Mouse (Mus musculus) adrenal gland, adult 8-10 months (tissue): ENCODE results near the gene Pawr. TPM values are rescaled to one million over a fixed set of nuclear protein-coding genes. Genes with fewer than 3 reads are reported as not detected.

Experiments used
- DNase-seq: peaks from one replicate; pipeline ENCODE4 v3.0.0; 2022
- total RNA-seq, 4 experiments: library from RNA; stranded (reverse); gene quantifications; 2 replicates each; pipeline ENCODE4 v1.2.4; 2022

Pawr gene
- total RNA-seq, result 10 to 100 TPM in 1 of 4 experiments, 1 to 10 TPM in 3; 8.5 to 10.2 (median 9.2) TPM

DNA sequence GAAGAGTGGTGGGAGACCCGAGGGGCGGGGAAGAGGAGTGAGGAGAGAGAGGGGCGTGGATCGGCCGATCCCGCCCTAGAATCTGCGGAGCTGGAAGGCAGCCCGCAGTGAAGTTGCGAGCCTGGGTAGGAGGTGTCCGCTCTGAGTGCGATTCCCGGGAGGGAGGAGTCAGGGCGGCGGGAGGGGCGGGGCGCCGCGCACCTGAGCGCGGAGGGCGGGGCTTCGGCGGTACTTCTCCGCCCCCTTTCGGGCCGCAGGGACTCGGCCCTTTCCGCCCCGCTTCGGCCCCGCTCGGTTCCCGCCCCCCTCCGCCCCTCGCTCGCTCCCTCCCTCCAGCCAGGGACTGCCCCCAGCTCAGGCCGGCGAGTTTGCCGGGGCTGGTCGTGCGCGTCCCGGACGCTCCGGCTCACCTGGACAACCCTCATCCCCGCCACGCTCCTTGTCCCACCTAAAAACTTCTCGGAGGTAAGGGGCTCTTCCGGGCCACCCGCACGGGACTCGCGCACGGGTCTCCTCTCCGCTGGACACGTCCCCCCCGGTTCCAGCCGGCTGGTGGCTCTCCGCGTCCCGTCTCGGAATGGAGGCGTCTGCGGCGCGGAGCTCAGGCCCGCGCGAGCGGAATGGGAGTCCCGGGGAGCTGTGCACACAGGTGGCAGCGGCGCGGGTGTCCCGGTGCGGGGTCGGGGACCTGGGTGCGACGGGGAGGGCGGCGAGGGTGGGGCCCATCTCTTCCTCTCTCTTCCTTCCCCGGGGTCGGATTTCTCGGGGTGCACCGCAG, at the start of gene Pawr:
Pawr (plus strand) TSS at position 338 of the 778 bp plus-strand sequence.
- DNase-seq, result peak; percentile 29

DNA sequence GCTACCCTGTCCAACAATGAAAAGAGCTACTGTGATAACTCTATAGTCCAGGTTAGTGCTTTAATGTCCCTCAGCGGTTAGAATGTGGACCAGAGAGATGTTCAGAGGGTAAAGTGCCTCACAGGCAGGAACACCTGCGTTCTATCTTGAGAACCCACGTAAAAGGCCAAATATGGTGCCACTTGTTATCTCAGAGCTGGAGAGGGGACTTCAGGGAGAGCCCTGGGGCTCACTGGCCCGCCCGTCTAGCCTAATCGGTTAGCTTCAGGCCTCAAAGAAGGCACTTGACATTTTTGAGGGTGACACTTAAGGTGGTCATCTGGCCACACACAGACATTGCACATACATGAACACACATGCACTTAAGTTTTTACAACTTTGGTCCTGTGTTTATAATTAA, 49.6 kb upstream of the Pawr start:
- DNase-seq, result no peak

DNA sequence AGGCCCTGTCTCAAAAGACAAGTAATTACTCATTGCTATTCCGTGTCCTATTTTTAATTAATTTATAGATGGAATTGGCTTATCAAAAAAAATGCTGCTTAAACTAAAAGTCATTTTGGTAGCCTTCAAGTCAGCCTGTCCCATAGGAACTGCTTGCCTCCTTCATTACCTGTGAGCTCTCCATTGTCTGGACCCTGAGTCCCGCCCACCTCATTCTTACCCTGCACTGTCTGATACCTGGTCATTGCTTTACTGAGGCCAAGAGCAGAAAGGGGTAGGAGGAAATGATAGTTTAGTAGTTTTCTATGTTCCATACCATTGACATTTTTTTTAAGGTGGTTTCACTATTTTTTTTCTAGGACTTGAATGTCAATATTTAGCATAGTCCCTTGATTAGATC, 48.5 kb upstream of the Pawr start:
- DNase-seq, result no peak

DNA sequence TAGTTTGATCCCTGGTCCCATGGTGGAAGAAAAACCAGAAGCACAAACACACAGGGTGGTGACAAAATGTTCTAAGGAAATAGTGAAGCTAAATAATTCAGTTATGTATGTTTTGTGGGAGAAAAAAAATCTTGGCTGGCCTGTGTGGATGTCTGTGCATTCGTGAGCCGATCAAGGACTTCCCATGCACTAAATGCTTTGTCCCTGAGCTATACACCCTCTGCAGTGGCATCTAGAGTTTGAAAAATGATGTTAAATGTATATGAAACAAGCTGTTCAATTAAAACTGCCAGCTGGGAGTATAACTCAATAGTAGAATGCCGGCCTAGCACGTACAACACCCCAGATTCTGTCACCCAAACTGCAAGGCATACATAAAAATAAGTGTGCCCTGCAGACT, 48.1 kb upstream of the Pawr start:
- no peak for DNase-seq

DNA sequence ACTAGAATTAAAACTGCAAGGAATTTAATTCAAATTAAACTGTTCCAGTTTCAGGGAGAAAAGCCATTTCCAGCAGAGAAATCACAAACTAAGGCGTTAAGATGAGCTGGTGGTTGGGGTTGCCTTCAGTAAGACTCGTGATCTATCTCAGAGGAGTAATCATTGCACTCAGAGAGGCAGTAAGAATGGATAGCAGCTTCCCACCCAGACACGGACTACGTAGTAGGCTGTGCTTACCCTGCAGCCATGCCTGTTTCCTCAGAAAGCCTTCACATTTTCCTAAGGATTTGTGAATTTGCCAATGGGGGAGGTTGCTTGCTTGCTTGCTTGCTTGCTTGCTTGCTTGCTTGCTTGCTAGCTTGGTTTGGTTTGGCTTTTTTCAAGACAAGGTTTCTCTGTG, 47.5 kb upstream of the Pawr start:
- no peak for DNase-seq

DNA sequence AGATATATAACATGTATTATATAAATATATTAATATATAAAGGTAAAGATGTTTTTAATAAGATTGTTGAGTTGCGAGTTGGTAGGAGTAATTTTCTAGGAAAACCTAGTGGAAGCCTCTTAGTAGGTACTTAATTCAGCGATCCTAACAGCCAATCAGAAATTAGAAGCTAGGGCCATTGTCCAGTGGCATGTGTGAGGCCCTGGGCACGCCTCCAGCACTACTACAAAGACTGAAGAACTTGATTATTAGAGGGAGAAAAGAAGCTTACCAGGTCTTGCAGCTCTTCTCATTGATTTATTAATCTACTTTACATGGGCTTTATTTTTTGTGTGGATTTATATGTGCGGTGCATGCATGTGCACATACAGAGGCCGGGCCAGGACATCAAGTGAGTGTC, 46.9 kb upstream of the Pawr start:
- DNase-seq, result no peak

DNA sequence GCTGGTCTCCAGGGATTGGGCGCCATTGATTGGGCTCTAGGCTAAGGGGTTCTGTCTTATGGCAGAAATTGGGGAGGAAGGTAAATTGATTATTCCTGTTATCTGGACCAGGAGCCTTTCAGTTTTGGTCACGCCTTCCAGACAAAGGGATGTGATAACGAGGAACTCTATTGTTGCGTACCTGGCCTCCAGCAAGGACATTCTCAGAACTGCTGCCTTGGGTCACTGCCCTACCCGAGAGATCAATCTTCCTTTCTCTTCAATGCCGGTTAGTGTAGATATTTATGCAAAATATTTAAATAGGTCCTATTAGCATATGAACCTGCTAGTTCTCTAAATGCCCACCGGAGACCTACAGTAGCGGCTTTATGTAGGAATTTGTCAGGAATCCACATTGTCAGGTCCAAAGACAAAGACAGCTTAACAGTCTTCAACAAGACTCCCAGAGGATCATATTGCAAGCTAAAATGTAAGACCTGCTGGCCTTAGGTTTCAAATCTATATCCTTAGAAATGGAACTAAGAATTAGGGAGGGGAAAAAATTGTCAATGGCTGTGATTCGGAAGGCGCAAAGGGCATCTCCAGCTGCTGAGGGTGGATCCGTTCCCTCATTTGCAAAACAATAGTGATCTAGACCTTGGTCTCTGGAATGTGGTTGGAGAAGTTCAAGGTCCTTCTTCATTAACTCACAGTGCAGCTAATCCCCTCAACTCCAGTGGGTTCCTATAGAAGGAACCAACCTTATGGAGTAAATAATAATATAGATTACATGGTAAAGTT, 45.1 kb upstream of the Pawr start:
- no peak for DNase-seq

DNA sequence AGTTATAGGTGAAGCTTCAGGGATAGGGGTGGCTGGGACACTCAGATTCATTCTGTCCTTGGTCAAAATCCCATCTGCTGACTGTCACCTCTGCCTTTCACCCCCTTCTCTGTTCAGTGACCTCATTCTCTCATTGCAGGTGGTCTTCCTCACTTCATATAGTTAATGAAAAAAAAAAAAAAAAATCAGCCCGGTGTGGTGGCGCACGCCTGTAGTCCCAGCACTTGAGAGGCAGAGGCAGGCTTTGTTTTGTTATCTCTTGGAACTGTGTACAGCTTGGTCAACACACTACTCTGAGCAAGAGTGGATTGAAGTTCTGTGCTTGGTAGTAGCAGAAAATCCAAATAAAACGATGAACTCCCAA, 44.5 kb upstream of the Pawr start:
- no peak for DNase-seq

DNA sequence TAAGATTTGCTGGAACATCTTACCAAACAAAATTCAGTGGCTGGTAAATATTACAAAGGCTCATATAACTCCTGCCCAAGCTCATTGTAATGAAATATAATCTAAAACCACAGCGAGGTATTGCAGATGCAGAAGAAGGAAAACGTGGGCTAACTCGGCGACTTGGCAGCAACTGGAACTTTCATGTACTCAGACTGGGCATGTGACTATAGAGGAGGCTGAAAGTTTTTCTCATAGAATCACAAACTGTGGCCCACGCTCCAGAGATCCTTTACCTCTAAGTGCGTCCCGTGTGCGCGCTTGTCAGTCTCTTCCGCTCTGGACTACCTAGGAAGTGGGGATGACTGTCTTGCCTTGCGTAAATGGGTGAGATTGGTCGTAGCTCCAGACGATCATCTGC, 41.9 kb upstream of the Pawr start:
- DNase-seq, result no peak

DNA sequence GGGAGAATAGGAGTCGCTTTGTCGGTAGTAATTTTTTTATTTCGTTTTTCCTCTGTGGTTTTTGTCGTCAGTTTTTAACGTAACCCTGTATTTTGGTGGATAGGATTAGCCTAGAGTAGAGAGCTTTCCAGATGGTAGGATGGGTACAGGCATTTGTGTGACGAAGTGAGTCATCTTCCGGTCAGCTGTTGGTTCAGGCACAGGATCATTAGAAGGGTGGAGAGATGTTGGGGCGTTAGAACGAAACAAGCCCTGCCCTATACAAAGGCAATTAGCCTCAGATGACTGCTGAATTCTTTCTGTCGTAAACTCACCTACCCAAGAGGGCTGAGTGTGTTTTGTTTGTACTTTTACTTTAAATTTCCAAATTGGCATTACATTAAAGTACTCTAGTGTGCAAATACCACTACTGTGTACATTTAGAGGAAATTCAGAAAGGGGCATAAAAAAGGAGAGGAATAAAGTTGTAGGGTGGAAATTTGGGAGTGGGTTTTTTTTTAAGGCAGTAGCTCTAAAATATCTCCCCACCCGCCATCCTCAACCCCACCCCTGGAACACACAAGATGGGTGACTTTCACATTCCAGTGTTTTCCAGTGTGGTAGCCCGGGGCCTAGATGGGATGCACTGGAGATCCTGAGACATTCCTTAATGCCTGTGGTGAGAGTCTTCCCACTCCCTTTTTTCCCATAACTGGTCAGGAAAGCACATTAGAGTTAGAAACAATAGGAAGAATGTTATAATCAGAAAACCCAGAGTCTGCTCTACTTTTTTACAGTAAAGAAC, 40.0 kb upstream of the Pawr start:
- no peak for DNase-seq

DNA sequence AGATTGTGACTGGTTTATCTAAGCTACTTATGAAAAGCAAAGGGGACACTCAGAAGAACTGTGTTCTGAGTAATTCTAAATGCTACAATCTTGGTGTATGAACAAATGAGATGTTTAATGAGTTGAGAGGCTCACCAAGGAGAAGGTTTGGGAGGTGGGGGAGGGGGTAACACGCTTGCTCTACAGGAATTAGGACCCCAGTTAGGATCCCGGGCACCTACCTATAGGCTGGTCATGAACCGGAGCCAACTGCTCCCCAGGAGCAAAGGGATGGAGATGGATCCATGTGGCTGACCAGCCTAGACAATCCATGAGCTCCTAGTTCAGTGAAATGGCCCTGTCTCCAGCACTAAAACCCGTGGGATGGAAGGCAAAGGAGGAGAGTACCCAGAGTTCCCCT, 39.3 kb upstream of the Pawr start:
- DNase-seq, result no peak

DNA sequence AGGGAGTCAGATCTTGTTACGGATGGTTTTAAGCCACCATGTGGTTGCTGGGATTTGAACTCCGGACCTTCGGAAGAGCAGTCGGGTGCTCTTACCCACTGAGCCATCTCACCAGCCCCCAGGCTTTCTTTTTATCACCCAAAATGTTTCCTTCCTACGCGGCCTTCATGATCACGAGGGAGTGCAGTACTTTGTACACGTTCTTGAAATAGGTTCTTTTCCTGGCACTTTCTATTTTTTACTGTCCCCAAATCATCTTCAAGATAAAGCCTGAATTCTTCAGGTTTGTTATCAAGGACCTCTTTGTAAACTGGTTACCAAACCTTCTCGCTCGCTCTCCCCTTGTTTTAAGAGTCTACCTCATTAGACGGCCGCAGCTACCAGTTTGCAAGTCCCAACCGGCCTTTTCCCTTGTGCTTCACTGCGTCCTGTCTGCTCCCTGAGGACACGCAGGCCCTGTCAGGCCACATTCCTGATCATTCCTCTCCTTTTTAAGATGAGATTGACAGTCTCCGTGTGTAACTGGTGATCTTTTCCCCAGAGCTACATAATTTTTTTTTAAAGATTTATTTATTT, 38.2 kb upstream of the Pawr start:
- DNase-seq, result no peak

DNA sequence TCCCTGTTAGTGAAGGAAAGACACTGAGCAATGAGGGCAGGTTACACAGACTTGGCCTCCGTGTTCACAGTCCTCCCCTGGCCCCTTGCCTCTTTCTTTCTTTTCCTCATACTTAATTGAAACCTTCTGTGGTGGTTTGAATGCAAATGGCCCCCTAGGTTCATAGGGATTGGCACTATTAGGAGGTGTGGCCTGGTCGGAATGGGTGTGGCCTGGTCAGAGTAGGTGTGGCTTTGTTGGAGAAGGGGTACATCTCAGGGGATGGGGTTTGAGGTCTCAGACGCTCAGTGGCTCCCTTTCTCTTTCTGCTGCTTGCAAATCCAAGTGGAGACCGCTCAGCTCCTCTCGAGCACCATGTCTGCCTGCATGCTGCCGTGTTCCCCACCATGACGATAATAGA, 37.2 kb upstream of the Pawr start:
- DNase-seq, result no peak

DNA sequence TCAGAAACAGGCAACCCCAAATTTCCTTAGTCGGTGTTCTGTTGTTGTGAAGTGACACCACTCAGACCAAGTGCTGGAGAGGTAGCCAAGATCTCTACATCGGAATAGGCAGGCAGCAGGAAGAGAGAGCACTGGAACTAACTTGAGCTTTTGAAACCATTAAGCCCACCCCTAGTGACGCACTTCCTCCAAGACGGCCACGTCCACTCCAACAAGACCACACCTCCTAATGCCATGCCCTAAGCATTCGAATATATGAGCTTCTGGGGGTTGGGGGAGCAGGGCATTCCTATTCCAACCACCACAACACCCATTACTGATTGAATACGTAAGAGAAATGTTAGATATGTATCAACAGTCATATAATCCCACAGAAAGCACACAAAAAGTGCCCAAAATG, 35.5 kb upstream of the Pawr start:
- no peak for DNase-seq

DNA sequence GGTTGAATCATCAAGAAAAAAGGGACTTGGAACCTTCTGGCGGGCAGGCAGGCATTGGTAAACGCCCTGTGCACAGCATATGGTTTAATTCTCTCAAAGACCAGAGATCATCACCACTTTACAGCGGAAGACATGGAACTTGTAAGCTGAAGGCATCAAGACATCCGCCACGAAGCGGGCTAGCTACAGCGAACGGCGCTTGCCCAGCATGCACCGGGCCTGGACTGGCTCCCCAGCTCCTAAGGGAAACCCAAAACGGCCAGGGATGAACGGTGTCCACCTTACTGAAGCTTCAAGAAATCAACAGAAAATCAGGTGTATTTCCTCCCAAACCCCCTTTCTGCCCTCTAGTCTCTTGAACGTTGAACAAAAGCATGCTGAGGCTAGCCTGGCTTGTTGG, 33.7 kb upstream of the Pawr start:
- no peak for DNase-seq

DNA sequence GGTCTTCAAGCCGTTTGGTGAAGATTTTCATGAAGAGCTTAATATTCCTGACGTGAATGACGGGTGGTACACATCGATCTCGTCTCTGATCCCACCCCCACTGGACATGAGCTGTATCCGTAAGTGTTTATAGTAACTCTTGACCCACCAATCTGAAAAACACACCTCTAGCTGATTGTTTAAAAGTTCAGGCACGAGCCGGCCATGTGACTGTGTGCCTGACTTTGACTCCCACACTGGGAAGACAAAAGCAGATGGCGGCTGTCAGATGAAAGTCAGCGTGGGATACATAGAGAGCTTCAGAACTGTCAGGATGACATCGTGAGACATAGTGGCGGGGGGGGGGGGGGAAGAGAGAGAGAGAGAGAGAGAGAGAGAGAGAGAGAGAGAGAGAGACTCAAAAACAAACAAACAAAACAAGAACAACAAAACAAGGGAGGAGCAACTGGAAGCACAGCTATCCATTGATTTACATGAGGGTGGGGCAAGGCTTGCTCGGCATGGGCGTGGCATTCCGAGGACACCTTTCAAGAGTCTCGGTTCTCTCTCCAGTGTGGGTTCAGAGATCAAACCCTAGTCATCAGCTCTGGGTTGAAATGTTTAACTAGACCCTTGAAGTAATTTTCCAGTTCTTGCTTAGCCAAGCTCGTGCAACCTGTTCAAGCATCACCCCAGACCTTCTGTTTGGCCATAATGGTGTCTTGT, 32.9 kb upstream of the Pawr start:
- DNase-seq, result no peak

DNA sequence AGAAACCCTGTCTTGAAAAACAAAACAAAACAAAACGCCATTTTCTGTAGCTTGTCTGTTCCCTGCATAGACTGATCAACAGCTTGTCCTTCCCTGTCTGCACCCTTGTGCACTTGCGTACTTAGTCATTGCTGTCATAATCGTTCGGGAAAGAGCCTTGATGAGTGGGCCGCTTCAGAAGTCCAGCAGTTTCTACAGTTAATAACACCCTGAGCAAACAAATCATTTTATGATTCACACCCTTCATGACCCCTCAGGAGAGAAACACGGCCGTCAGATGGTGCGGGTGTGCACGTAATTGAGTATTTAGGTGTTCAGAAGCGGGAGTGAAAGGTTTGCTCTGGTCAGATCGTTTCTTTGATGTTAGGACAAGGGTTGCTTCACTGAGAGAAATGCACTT, 32.1 kb upstream of the Pawr start:
- DNase-seq, result no peak

DNA sequence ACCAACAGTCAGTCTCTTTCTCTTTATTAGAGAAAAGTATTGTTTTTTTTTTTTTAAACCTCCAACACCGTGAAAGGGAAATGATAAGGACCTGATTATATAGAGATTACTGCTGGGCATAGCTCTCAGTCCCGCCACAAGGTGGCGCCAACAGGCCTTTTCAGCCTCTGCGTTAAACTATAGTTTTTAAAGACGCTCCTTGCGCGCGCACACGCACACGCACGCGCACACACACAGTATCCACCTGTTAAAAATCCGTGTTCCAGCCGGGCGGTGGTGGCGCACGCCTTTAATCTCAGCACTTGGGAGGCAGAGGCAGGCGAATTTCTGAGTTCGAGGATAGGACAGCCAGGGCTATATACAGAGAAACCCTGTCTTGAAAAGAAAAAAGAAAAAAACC, 31.1 kb upstream of the Pawr start:
- peak; percentile 54 for DNase-seq

DNA sequence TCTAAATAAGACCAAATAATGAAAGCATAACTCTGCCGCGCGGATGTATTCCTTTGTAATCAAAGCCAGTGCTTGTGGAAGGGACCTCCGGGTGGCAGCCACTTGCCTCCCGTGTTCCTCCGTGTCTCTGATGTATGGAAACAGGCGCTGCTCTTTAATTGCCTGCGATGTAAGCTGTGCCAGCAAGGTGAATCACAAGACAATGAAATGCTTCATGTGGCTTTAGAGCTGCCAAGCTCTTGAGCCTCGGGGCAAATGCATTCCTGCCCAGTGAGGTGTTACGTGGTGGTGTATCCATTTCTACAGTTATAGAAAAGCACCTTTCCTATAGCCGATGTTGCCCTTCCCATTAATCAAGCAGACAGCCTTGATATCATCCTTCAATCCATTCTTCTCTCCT, 24.1 kb upstream of the Pawr start:
- no peak for DNase-seq

DNA sequence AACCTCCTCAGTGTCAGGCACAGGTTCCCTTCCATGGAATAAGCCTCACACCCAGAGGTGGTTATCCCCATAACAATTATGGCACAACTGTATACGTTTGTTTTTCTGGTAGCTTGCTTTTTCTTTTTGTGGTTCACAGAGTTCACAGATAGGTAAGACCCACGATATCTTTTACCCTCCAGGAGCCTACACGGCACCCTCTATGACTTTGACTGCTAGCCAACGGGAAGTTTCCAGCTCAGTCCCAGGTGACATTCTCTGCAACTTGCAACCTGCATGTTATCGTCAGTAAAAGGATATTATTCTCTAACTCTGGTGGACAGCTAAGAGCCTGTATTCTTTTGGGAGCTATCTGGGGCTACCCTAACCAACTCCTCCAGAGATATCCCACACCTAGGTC, 21.7 kb upstream of the Pawr start:
- no peak for DNase-seq

DNA sequence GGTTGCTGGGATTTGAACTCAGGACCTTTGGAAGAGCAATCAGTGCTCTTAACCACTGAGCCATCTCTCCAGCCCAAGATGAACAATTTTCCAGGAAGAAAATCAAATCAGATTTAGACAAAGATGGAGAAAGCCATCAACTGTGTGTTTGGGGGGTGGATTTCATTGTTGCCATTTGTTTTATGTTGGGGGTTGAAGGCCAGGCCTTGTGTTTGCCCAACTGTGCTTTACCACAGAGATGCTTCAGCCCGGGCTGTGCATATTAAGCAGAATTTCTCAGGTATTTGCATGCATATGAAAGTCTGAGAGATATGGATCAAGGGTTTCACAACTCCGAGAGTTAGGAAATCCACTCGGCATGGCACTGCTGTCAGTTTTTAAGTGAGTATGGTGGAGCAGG, 20.5 kb upstream of the Pawr start:
- DNase-seq, result no peak

DNA sequence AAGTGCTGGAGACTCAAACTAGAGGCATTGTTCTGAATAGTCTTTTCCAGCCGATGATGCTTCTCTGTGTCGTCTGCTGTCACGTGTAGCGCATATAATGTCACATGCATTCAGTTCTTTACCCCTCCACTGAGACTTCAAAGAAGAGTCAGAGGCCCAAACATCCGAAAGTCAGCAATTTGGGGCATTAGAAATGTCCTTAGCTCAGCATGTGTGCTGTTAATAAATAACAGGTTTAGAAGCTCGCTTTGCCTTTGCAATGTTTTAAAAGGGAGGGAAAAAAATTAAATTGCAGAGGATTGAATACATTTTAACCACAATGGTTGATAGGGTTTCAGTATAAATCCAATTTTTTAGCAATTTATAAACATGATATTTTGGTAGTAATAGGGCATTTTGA, 18.1 kb upstream of the Pawr start:
- DNase-seq, result no peak
